Mouse (Mus musculus) embryonic facial prominence, embryonic 15.5 days (tissue): ENCODE data around the gene Gm10322. TPM values are rescaled to one million over a fixed set of nuclear protein-coding genes. Genes with fewer than 3 reads are reported as not detected.

ENCODE experiments used
- ATAC-seq: fragments of 200-750 bp; cut with Nextera tagmentation; 2 replicates; pipeline ENCODE4 v1.8.0; 2017; ENCODE audit warnings: low read depth, moderate TSS enrichment; ENCODE audit not compliant: insufficient number of reproducible peaks, low FRiP score, low TSS enrichment
- H3K27ac ChIP-seq: fragments of 300-500 bp; sonication (generic); replicated peaks from 2 replicates; pipeline ENCODE4 v1.5.1; 2015; ENCODE audit warnings: mild to moderate bottlenecking, inconsistent platforms
- H3K27me3 ChIP-seq: fragments of 300-500 bp; sonication (generic); 2 replicates; pipeline ENCODE4 v1.6.1; 2015; ENCODE audit warnings: inconsistent platforms
- H3K36me3 ChIP-seq: fragments of 300-500 bp; sonication (generic); 2 replicates; pipeline ENCODE4 v1.6.1; 2015; ENCODE audit warnings: mild to moderate bottlenecking, inconsistent platforms
- H3K4me1 ChIP-seq: fragments of 300-500 bp; sonication (generic); 2 replicates; pipeline ENCODE4 v1.6.1; 2015; ENCODE audit warnings: inconsistent platforms
- H3K4me2 ChIP-seq: fragments of 300-500 bp; sonication (generic); replicated peaks from 2 replicates; pipeline ENCODE4 v1.6.1; 2015; ENCODE audit warnings: mild to moderate bottlenecking, inconsistent platforms
- H3K4me3 ChIP-seq: fragments of 300-500 bp; sonication (generic); replicated peaks from 2 replicates; pipeline ENCODE4 v1.5.1; 2015; ENCODE audit warnings: mild to moderate bottlenecking, inconsistent platforms
- H3K9ac ChIP-seq: fragments of 300-500 bp; sonication (generic); 2 replicates; pipeline ENCODE4 v1.6.1; 2015; ENCODE audit warnings: inconsistent platforms
- H3K9me3 ChIP-seq: fragments of 300-500 bp; sonication (generic); replicated peaks from 2 replicates; pipeline ENCODE4 v1.6.1; 2016; ENCODE audit warnings: inconsistent platforms
- WGBS: fragments of 180-500 bp; shearing (Covaris S2); methylation state at CpG from one replicate; pipeline ENCODE4 v1.1.7; 2015; 5-methylcytosine and 5-hydroxymethylcytosine counted together
- polyA plus RNA-seq: library from polyadenylated mRNA; unstranded; fragments of >200 nt; fragmentation: Nextera tagmentation; extraction: Ambion mirVana; gene quantifications from 2 replicates; pipeline ENCODE4 v1.2.1, GENCODE M21; 2015

The Gm10322 gene
- polyA plus RNA-seq = 0.85 TPM in 1 of 2 replicates, not detected in the other

- Histone ChIP-seq H3K9me3 (no peaks in the 10 kb centered on the region), H3K4me3 (peak within 1 kb of the TSS; percentile 66), H3K36me3 (no peaks in the 10 kb centered on the region), H3K27me3 (no peaks in the 10 kb centered on the region), H3K4me2 (peak within 1 kb of the TSS; percentile 74), H3K27ac (peak within 1 kb of the TSS; percentile 73), H3K4me1 (peaks cover 24% of the 10 kb centered on the region), H3K9ac (peak within 1 kb of the TSS; percentile 63)
- WGBS = 0% methylated on average over 28 of the region's 51 CpGs
- peak; percentile 83 for ATAC-seq
These were observed at the start of gene Gm10322 for GRCm38 (mm10) chr10:59615981-59616520. TSS of gene Gm10322 (plus strand) at chr10:59616063.

GRCm38 (mm10) chr10:59566968-59567367 is 48.9 kb upstream of the Gm10322 start:
- H3K9ac ChIP-seq = no peak overlapping the region
- no peak overlapping the region for H3K27ac ChIP-seq
- no peak overlapping the region for H3K4me2 ChIP-seq
- no peak for ATAC-seq
- H3K36me3 ChIP-seq = no peaks in the 10 kb centered on the region
- 90% methylated on average over 13 of the region's 13 CpGs for WGBS
- no peak overlapping the region for H3K4me3 ChIP-seq
- no peaks in the 10 kb centered on the region for H3K9me3 ChIP-seq
- peaks cover 13% of the 10 kb centered on the region; the same call in 1 of the 2 replicates for H3K4me1 ChIP-seq
- no peaks in the 10 kb centered on the region for H3K27me3 ChIP-seq

GRCm38 (mm10) chr10:59568665-59569480 is 47.0 kb upstream of the Gm10322 start:
- no peak for ATAC-seq
- H3K4me2 ChIP-seq = no peak overlapping the region
- H3K4me3 ChIP-seq = no peak overlapping the region
- WGBS = 81% methylated on average over 10 of the region's 10 CpGs
- H3K4me1 ChIP-seq = peaks cover 13% of the 10 kb centered on the region; the same call in 1 of the 2 replicates
- peaks cover 7% of the 10 kb centered on the region; the same call in 1 of the 2 replicates for H3K9me3 ChIP-seq
- H3K36me3 ChIP-seq = no peaks in the 10 kb centered on the region
- no peak overlapping the region for H3K27ac ChIP-seq
- H3K9ac ChIP-seq = no peak overlapping the region
- H3K27me3 ChIP-seq = no peaks in the 10 kb centered on the region

- H3K4me1 ChIP-seq = peaks cover 13% of the 10 kb centered on the region; the same call in 1 of the 2 replicates
These were observed 46.4 kb upstream of the Gm10322 start for GRCm38 (mm10) chr10:59569481-59569869.

GRCm38 (mm10) chr10:59570360-59570759 is 45.5 kb upstream of the Gm10322 start:
- Histone ChIP-seq H3K9me3 (peaks cover 11% of the 10 kb centered on the region; the same call in 1 of the 2 replicates), H3K36me3 (no peaks in the 10 kb centered on the region), H3K27ac (no peak overlapping the region), H3K9ac (no peak overlapping the region), H3K27me3 (no peaks in the 10 kb centered on the region), H3K4me3 (no peak overlapping the region), H3K4me1 (peaks cover 13% of the 10 kb centered on the region; the same call in 1 of the 2 replicates), H3K4me2 (no peak overlapping the region)
- no peak for ATAC-seq
- 84% methylated on average over 6 of the region's 6 CpGs for WGBS

More at GRCm38 (mm10) chr10:59569481-59569869, 46.4 kb upstream of the Gm10322 start:
- H3K36me3 ChIP-seq = no peaks in the 10 kb centered on the region
- no peak for ATAC-seq
- no peaks in the 10 kb centered on the region for H3K27me3 ChIP-seq
- H3K27ac ChIP-seq = no peak overlapping the region
- peaks cover 11% of the 10 kb centered on the region; the same call in 1 of the 2 replicates for H3K9me3 ChIP-seq
- 89% methylated on average over 1 of the region's 1 CpGs for WGBS
- no peak overlapping the region for H3K4me3 ChIP-seq
- no peak overlapping the region for H3K4me2 ChIP-seq
- H3K9ac ChIP-seq = no peak overlapping the region

GRCm38 (mm10) chr10:59570780-59571179 is 45.1 kb upstream of the Gm10322 start:
- Histone ChIP-seq H3K27me3 (no peaks in the 10 kb centered on the region), H3K36me3 (no peaks in the 10 kb centered on the region), H3K4me1 (peaks cover 13% of the 10 kb centered on the region; the same call in 1 of the 2 replicates), H3K9me3 (peaks cover 11% of the 10 kb centered on the region; the same call in 1 of the 2 replicates), H3K27ac (no peak overlapping the region), H3K9ac (no peak overlapping the region), H3K4me2 (no peak overlapping the region), H3K4me3 (no peak overlapping the region)
- no peak for ATAC-seq
- WGBS = 72% methylated on average over 2 of the region's 2 CpGs

GRCm38 (mm10) chr10:59571273-59571672 is 44.6 kb upstream of the Gm10322 start:
- H3K27ac ChIP-seq = no peak overlapping the region
- no peaks in the 10 kb centered on the region for H3K27me3 ChIP-seq
- no peak overlapping the region for H3K4me3 ChIP-seq
- H3K9me3 ChIP-seq = peaks cover 11% of the 10 kb centered on the region; the same call in 1 of the 2 replicates
- 84% methylated on average over 4 of the region's 4 CpGs for WGBS
- 0 out of 2 replicates have a peak, but pooled peaks cover 8% of the 10 kb centered on the region for H3K4me1 ChIP-seq
- no peak for ATAC-seq
- H3K36me3 ChIP-seq = no peaks in the 10 kb centered on the region
- H3K4me2 ChIP-seq = no peak overlapping the region
- no peak overlapping the region for H3K9ac ChIP-seq

- no peak for ATAC-seq
- Histone ChIP-seq H3K4me2 (no peak overlapping the region), H3K27ac (no peak overlapping the region), H3K9me3 (peaks cover 11% of the 10 kb centered on the region; the same call in 1 of the 2 replicates), H3K27me3 (no peaks in the 10 kb centered on the region), H3K9ac (no peak overlapping the region), H3K36me3 (no peaks in the 10 kb centered on the region), H3K4me3 (no peak overlapping the region), H3K4me1 (0 out of 2 replicates have a peak, but pooled peaks cover 11% of the 10 kb centered on the region)
- WGBS = 86% methylated on average over 5 of the region's 5 CpGs
These were observed 43.9 kb upstream of the Gm10322 start for GRCm38 (mm10) chr10:59571964-59572363.

- Histone ChIP-seq H3K4me3 (no peak overlapping the region), H3K9me3 (peaks cover 11% of the 10 kb centered on the region; the same call in 1 of the 2 replicates), H3K36me3 (no peaks in the 10 kb centered on the region), H3K9ac (no peak overlapping the region), H3K27ac (no peak overlapping the region), H3K4me1 (0 out of 2 replicates have a peak, but pooled peaks cover 4% of the 10 kb centered on the region), H3K4me2 (no peak overlapping the region), H3K27me3 (no peaks in the 10 kb centered on the region)
- no peak for ATAC-seq
- WGBS = 35% methylated on average over 5 of the region's 5 CpGs
These were observed 39.6 kb upstream of the Gm10322 start for GRCm38 (mm10) chr10:59576305-59576704.

GRCm38 (mm10) chr10:59577871-59578801 is 37.7 kb upstream of the Gm10322 start:
- H3K27ac ChIP-seq = peak overlapping the region; percentile 56
- peaks cover 9% of the 10 kb centered on the region; the same call in 1 of the 2 replicates for H3K9me3 ChIP-seq
- 0 out of 2 replicates have a peak, but pooled peaks cover 4% of the 10 kb centered on the region for H3K4me1 ChIP-seq
- H3K4me3 ChIP-seq = no peak overlapping the region
- H3K27me3 ChIP-seq = no peaks in the 10 kb centered on the region
- WGBS = 43% methylated on average over 12 of the region's 12 CpGs
- ATAC-seq = no peak
- H3K36me3 ChIP-seq = no peaks in the 10 kb centered on the region
- H3K4me2 ChIP-seq = 0 out of 2 replicates have a peak overlapping the region, but pooled peaks have one; percentile 0
- no peak overlapping the region for H3K9ac ChIP-seq
